Mouse (Mus musculus) neural tube, embryonic 11.5 days (tissue): ENCODE data around the gene Kank4. TPM values are rescaled to one million over a fixed set of nuclear protein-coding genes. Genes with fewer than 3 reads are reported as not detected.
A peak's percentile ranks its signal among the peaks of the same experiment; 100 is the strongest.

Source experiments
- ATAC-seq: fragments of 200-750 bp; cut with Nextera tagmentation; 2 replicates; pipeline ENCODE4 v1.8.0; 2017; ENCODE audit warnings: moderate number of reproducible peaks, mild to moderate bottlenecking, moderate TSS enrichment, moderate library complexity; ENCODE audit not compliant: insufficient read depth, low FRiP score, low TSS enrichment
- DNase-seq: peaks from one replicate; pipeline ENCODE4 v3.0.0-alpha.2; 2015; ENCODE audit warnings: low spot score
- H3K27ac ChIP-seq: fragments of 300-500 bp; sonication (generic); 2 replicates; pipeline ENCODE4 v1.5.1; 2014; ENCODE audit warnings: low read depth, mild to moderate bottlenecking, low read length
- H3K27me3 ChIP-seq: fragments of 300-500 bp; sonication (generic); 2 replicates; pipeline ENCODE4 v1.6.1; 2014; ENCODE audit warnings: mild to moderate bottlenecking, low read length, mixed read lengths; ENCODE audit not compliant: control insufficient read depth, insufficient read depth
- H3K36me3 ChIP-seq: fragments of 300-500 bp; sonication (generic); 2 replicates; pipeline ENCODE4 v1.6.1; 2014; ENCODE audit warnings: mild to moderate bottlenecking, low read length, moderate library complexity, mixed read lengths; ENCODE audit not compliant: control insufficient read depth, insufficient read depth
- H3K4me1 ChIP-seq: fragments of 300-500 bp; sonication (generic); 2 replicates; pipeline ENCODE4 v1.6.1; 2014; ENCODE audit warnings: low read length, mixed read lengths; ENCODE audit not compliant: control insufficient read depth, insufficient read depth
- H3K4me2 ChIP-seq: fragments of 300-500 bp; sonication (generic); 2 replicates; pipeline ENCODE4 v1.6.1; 2014; ENCODE audit warnings: low read depth, mild to moderate bottlenecking, moderate library complexity
- H3K4me3 ChIP-seq: fragments of 300-500 bp; sonication (generic); 2 replicates; pipeline ENCODE4 v1.5.1; 2014; ENCODE audit warnings: low read depth, low read length
- H3K9ac ChIP-seq: fragments of 300-500 bp; sonication (generic); 2 replicates; pipeline ENCODE4 v1.6.1; 2014; ENCODE audit warnings: mild to moderate bottlenecking, low read length
- H3K9me3 ChIP-seq: fragments of 300-500 bp; sonication (generic); 2 replicates; pipeline ENCODE4 v1.6.1; 2016; ENCODE audit warnings: low read length; ENCODE audit not compliant: control insufficient read depth
- WGBS: fragments of 180-500 bp; shearing (Covaris S2); extraction: QIAGEN DNeasy Blood & Tissue Kit; methylation state at CpG from one replicate; pipeline ENCODE4 v1.1.7; 2014; 5-methylcytosine and 5-hydroxymethylcytosine counted together
- polyA plus RNA-seq: library from polyadenylated mRNA; unstranded; fragments of >200 nt; fragmentation: Nextera tagmentation; extraction: Ambion mirVana; gene quantifications from 2 replicates; pipeline ENCODE4 v1.2.1, GENCODE M21; 2014

Kank4 gene
- 0.98 and 0.99 TPM in 2 replicates for polyA plus RNA-seq

- no peaks in the 10 kb centered on the region for H3K9me3 ChIP-seq
- H3K9ac ChIP-seq, result peak within 1 kb of the TSS; percentile 68
- H3K36me3 ChIP-seq, result no peaks in the 10 kb centered on the region
- H3K4me1 ChIP-seq, result no peaks in the 10 kb centered on the region
- ATAC-seq, result peak; percentile 69
- H3K27ac ChIP-seq, result no peak within 1 kb of the TSS
- peak within 1 kb of the TSS; percentile 96 for H3K4me2 ChIP-seq
- peaks cover 19% of the 10 kb centered on the region for H3K27me3 ChIP-seq
- 1% methylated on average over 58 of the region's 72 CpGs for WGBS
- H3K4me3 ChIP-seq, result peak within 1 kb of the TSS; percentile 69
- peak; percentile 51 for DNase-seq
These were observed at the start of gene Kank4 for GRCm38 (mm10) chr4:98817184-98817911. Gene Kank4 (minus strand): TSS chr4:98817537.

GRCm38 (mm10) chr4:98865386-98866237 lies 48.3 kb upstream of the Kank4 start:
- Histone ChIP-seq H3K4me3 (no peak overlapping the region), H3K9me3 (no peaks in the 10 kb centered on the region), H3K27ac (no peak overlapping the region), H3K36me3 (no peaks in the 10 kb centered on the region), H3K4me2 (no peak overlapping the region), H3K9ac (no peak overlapping the region), H3K27me3 (no peaks in the 10 kb centered on the region), H3K4me1 (no peaks in the 10 kb centered on the region)
- ATAC-seq (no peak), DNase-seq (no peak)
- 85% methylated on average over 14 of the region's 14 CpGs for WGBS

GRCm38 (mm10) chr4:98864546-98864945 lies 47.2 kb upstream of the Kank4 start:
- Histone ChIP-seq H3K36me3 (no peaks in the 10 kb centered on the region), H3K4me3 (no peak overlapping the region), H3K27ac (no peak overlapping the region), H3K27me3 (no peaks in the 10 kb centered on the region), H3K4me1 (no peaks in the 10 kb centered on the region), H3K9me3 (no peaks in the 10 kb centered on the region), H3K4me2 (no peak overlapping the region), H3K9ac (no peak overlapping the region)
- no peak for ATAC-seq
- WGBS, result 80% methylated on average over 3 of the region's 3 CpGs
- no peak for DNase-seq

- ATAC-seq, result no peak
- Histone ChIP-seq H3K9me3 (no peaks in the 10 kb centered on the region), H3K4me2 (no peak overlapping the region)
These were observed 46.8 kb upstream of the Kank4 start for GRCm38 (mm10) chr4:98864094-98864493.

GRCm38 (mm10) chr4:98863451-98863850 lies 46.1 kb upstream of the Kank4 start:
- Histone ChIP-seq H3K9ac (no peak overlapping the region), H3K4me1 (no peaks in the 10 kb centered on the region), H3K36me3 (no peaks in the 10 kb centered on the region), H3K27ac (no peak overlapping the region), H3K27me3 (no peaks in the 10 kb centered on the region), H3K4me3 (no peak overlapping the region), H3K9me3 (no peaks in the 10 kb centered on the region), H3K4me2 (no peak overlapping the region)
- no peak for ATAC-seq
- 86% methylated on average over 2 of the region's 2 CpGs for WGBS
- no peak for DNase-seq

More at GRCm38 (mm10) chr4:98864094-98864493, 46.8 kb upstream of the Kank4 start:
- H3K36me3 ChIP-seq, result no peaks in the 10 kb centered on the region
- no peak for DNase-seq
- H3K27me3 ChIP-seq, result no peaks in the 10 kb centered on the region
- 71% methylated on average over 1 of the region's 2 CpGs for WGBS
- H3K4me1 ChIP-seq, result no peaks in the 10 kb centered on the region
- no peak overlapping the region for H3K27ac ChIP-seq
- H3K4me3 ChIP-seq, result no peak overlapping the region
- H3K9ac ChIP-seq, result no peak overlapping the region

GRCm38 (mm10) chr4:98858151-98858855 lies 41.0 kb upstream of the Kank4 start:
- 78% methylated on average over 4 of the region's 4 CpGs for WGBS

GRCm38 (mm10) chr4:98857037-98857648 lies 39.8 kb upstream of the Kank4 start:
- 89% methylated on average over 11 of the region's 11 CpGs for WGBS
- no peaks in the 10 kb centered on the region for H3K9me3 ChIP-seq

More at GRCm38 (mm10) chr4:98858151-98858855, 41.0 kb upstream of the Kank4 start:
- Histone ChIP-seq H3K4me1 (no peaks in the 10 kb centered on the region), H3K4me2 (no peak overlapping the region), H3K4me3 (no peak overlapping the region), H3K36me3 (no peaks in the 10 kb centered on the region), H3K9me3 (no peaks in the 10 kb centered on the region), H3K9ac (no peak overlapping the region), H3K27ac (no peak overlapping the region), H3K27me3 (no peaks in the 10 kb centered on the region)
- DNase-seq (no peak), ATAC-seq (no peak)

GRCm38 (mm10) chr4:98853926-98854325 lies 36.6 kb upstream of the Kank4 start:
- Histone ChIP-seq H3K27me3 (no peaks in the 10 kb centered on the region), H3K9me3 (no peaks in the 10 kb centered on the region), H3K4me2 (no peak overlapping the region), H3K36me3 (no peaks in the 10 kb centered on the region), H3K4me1 (no peaks in the 10 kb centered on the region), H3K27ac (no peak overlapping the region), H3K4me3 (no peak overlapping the region), H3K9ac (no peak overlapping the region)
- ATAC-seq (no peak), DNase-seq (no peak)
- WGBS, result 86% methylated on average over 4 of the region's 4 CpGs

More at GRCm38 (mm10) chr4:98857037-98857648, 39.8 kb upstream of the Kank4 start:
- no peaks in the 10 kb centered on the region for H3K27me3 ChIP-seq
- H3K9ac ChIP-seq, result no peak overlapping the region
- no peaks in the 10 kb centered on the region for H3K4me1 ChIP-seq
- no peak overlapping the region for H3K4me2 ChIP-seq
- no peak overlapping the region for H3K4me3 ChIP-seq
- no peak for DNase-seq
- ATAC-seq, result no peak
- no peaks in the 10 kb centered on the region for H3K36me3 ChIP-seq
- no peak overlapping the region for H3K27ac ChIP-seq
